Mouse (Mus musculus): ENCODE data around the gene Krt14. TPM values are rescaled to one million over a fixed set of nuclear protein-coding genes. Genes with fewer than 3 reads are reported as not detected.

Gene Krt14
- polyA plus RNA-seq, 1 experiment, result not detected

GRCm38 (mm10) chr11:100186736-100187135, 20.6 kb downstream of the Krt14 start:
- H3K4me1 ChIP-seq (ENCODE audit: control insufficient read depth, insufficient read depth, insufficient read length, low read length), result no peaks in the 10 kb centered on the region

GRCm38 (mm10) chr11:100181725-100182124, 25.6 kb downstream of the Krt14 start:
- Histone ChIP-seq H3K4me1 (ENCODE audit: control insufficient read depth, insufficient read depth, insufficient read length, low read length) (no peaks in the 10 kb centered on the region), H3K27ac (replicated peaks; ENCODE audit: low read depth, low read length) (no peak overlapping the region), H3K4me3 (ENCODE audit: insufficient read depth, low read depth, low read length) (no peak overlapping the region)

More at GRCm38 (mm10) chr11:100186736-100187135, 20.6 kb downstream of the Krt14 start:
- Histone ChIP-seq H3K4me3 (ENCODE audit: insufficient read depth, low read depth, low read length) (no peak overlapping the region), H3K27ac (replicated peaks; ENCODE audit: low read depth, low read length) (no peak overlapping the region)

- no peak overlapping the region for H3K27ac ChIP-seq (replicated peaks; ENCODE audit: low read depth, low read length)
- H3K4me1 ChIP-seq (ENCODE audit: control insufficient read depth, insufficient read depth, insufficient read length, low read length), result no peaks in the 10 kb centered on the region
- no peak overlapping the region for H3K4me3 ChIP-seq (ENCODE audit: insufficient read depth, low read depth, low read length)
Observed at GRCm38 (mm10) chr11:100179260-100179659, 28.1 kb downstream of the Krt14 start.

- no peaks in the 10 kb centered on the region for H3K4me1 ChIP-seq (ENCODE audit: control insufficient read depth, insufficient read depth, insufficient read length, low read length)
- no peak overlapping the region for H3K4me3 ChIP-seq (ENCODE audit: insufficient read depth, low read depth, low read length)
- no peak overlapping the region for H3K27ac ChIP-seq (replicated peaks; ENCODE audit: low read depth, low read length)
Observed at GRCm38 (mm10) chr11:100178307-100178706, 29.0 kb downstream of the Krt14 start.

GRCm38 (mm10) chr11:100176791-100177190, 30.6 kb downstream of the Krt14 start:
- no peak overlapping the region for H3K4me3 ChIP-seq (ENCODE audit: insufficient read depth, low read depth, low read length)
- H3K4me1 ChIP-seq (ENCODE audit: control insufficient read depth, insufficient read depth, insufficient read length, low read length), result no peaks in the 10 kb centered on the region
- H3K27ac ChIP-seq (replicated peaks; ENCODE audit: low read depth, low read length), result no peak overlapping the region

- Histone ChIP-seq H3K4me3 (ENCODE audit: insufficient read depth, low read depth, low read length) (no peak overlapping the region), H3K27ac (replicated peaks; ENCODE audit: low read depth, low read length) (no peak overlapping the region), H3K4me1 (ENCODE audit: control insufficient read depth, insufficient read depth, insufficient read length, low read length) (no peaks in the 10 kb centered on the region)
Observed at GRCm38 (mm10) chr11:100168765-100169762, 38.3 kb downstream of the Krt14 start.

- Histone ChIP-seq H3K4me1 (ENCODE audit: control insufficient read depth, insufficient read depth, insufficient read length, low read length) (no peaks in the 10 kb centered on the region), H3K27ac (replicated peaks; ENCODE audit: low read depth, low read length) (no peak overlapping the region), H3K4me3 (ENCODE audit: insufficient read depth, low read depth, low read length) (no peak overlapping the region)
Observed at GRCm38 (mm10) chr11:100168071-100168470, 39.3 kb downstream of the Krt14 start.

GRCm38 (mm10) chr11:100164392-100164791, 43.0 kb downstream of the Krt14 start:
- Histone ChIP-seq H3K27ac (replicated peaks; ENCODE audit: low read depth, low read length) (no peak overlapping the region), H3K4me1 (ENCODE audit: control insufficient read depth, insufficient read depth, insufficient read length, low read length) (no peaks in the 10 kb centered on the region), H3K4me3 (ENCODE audit: insufficient read depth, low read depth, low read length) (no peak overlapping the region)

- no peak overlapping the region for H3K4me3 ChIP-seq (ENCODE audit: insufficient read depth, low read depth, low read length)
- no peaks in the 10 kb centered on the region for H3K4me1 ChIP-seq (ENCODE audit: control insufficient read depth, insufficient read depth, insufficient read length, low read length)
- H3K27ac ChIP-seq (replicated peaks; ENCODE audit: low read depth, low read length), result no peak overlapping the region
Observed at GRCm38 (mm10) chr11:100157908-100158477, 49.4 kb downstream of the Krt14 start.

- H3K4me3 ChIP-seq (ENCODE audit: insufficient read depth, low read depth, low read length), result no peak overlapping the region
- H3K4me1 ChIP-seq (ENCODE audit: control insufficient read depth, insufficient read depth, insufficient read length, low read length), result no peaks in the 10 kb centered on the region
- no peak overlapping the region for H3K27ac ChIP-seq (replicated peaks; ENCODE audit: low read depth, low read length)
Observed at GRCm38 (mm10) chr11:100157331-100157730, 50.0 kb downstream of the Krt14 start.

GRCm38 (mm10) chr11:100155497-100156255, 51.7 kb downstream of the Krt14 start:
- Histone ChIP-seq H3K4me1 (ENCODE audit: control insufficient read depth, insufficient read depth, insufficient read length, low read length) (no peaks in the 10 kb centered on the region), H3K4me3 (ENCODE audit: insufficient read depth, low read depth, low read length) (no peak overlapping the region), H3K27ac (replicated peaks; ENCODE audit: low read depth, low read length) (no peak overlapping the region)

Other genes starting within 250 kb of the Krt14 start
- gene Krtap29-1, start 228.5 kb downstream of the Krt14 start, polyA plus RNA-seq (2012; ENCODE audit: insufficient read depth, insufficient read length, missing spikeins), result not detected in 2 replicates
- gene Krtap16-1, start 221.0 kb downstream of the Krt14 start, polyA plus RNA-seq (2012; ENCODE audit: insufficient read depth, insufficient read length, missing spikeins), result not detected in 2 replicates
- not detected in 2 replicates for gene Krtap17-1, start 213.6 kb downstream of the Krt14 start, polyA plus RNA-seq (2012; ENCODE audit: insufficient read depth, insufficient read length, missing spikeins)
- gene Krt33a, start 191.3 kb downstream of the Krt14 start, polyA plus RNA-seq (2012; ENCODE audit: insufficient read depth, insufficient read length, missing spikeins), result not detected in 2 replicates
- not detected in 2 replicates for gene Krt33b, start 177.7 kb downstream of the Krt14 start, polyA plus RNA-seq (2012; ENCODE audit: insufficient read depth, insufficient read length, missing spikeins)
- not detected in 2 replicates for gene Krt34, start 166.0 kb downstream of the Krt14 start, polyA plus RNA-seq (2012; ENCODE audit: insufficient read depth, insufficient read length, missing spikeins)
- not detected in 2 replicates for gene Krt31, start 157.0 kb downstream of the Krt14 start, polyA plus RNA-seq (2012; ENCODE audit: insufficient read depth, insufficient read length, missing spikeins)
- gene Krt32, start 119.3 kb downstream of the Krt14 start, polyA plus RNA-seq (2012; ENCODE audit: insufficient read depth, insufficient read length, missing spikeins), result not detected in 2 replicates
- not detected in 2 replicates for gene Krt35, start 111.3 kb downstream of the Krt14 start, polyA plus RNA-seq (2012; ENCODE audit: insufficient read depth, insufficient read length, missing spikeins)
- gene Krt36, start 101.9 kb downstream of the Krt14 start, polyA plus RNA-seq (2012; ENCODE audit: insufficient read depth, insufficient read length, missing spikeins), result 1.4 TPM in 2 replicates
- not detected in 2 replicates for gene Krt13, start 86.0 kb downstream of the Krt14 start, polyA plus RNA-seq (2012; ENCODE audit: insufficient read depth, insufficient read length, missing spikeins)
- gene Krt15, start 71.6 kb downstream of the Krt14 start, polyA plus RNA-seq (2012; ENCODE audit: insufficient read depth, insufficient read length, missing spikeins), result 0.67 and 2.4 TPM in 2 replicates
- gene Krt19, start 58.9 kb downstream of the Krt14 start, polyA plus RNA-seq (2012; ENCODE audit: insufficient read depth, insufficient read length, missing spikeins), result 0.87 TPM in 1 of 2 replicates, not detected in the other
- not detected in 2 replicates for gene Krt9, start 14.3 kb downstream of the Krt14 start, polyA plus RNA-seq (2012; ENCODE audit: insufficient read depth, insufficient read length, missing spikeins)
- gene Krt16, start 41.4 kb upstream of the Krt14 start, polyA plus RNA-seq (2012; ENCODE audit: insufficient read depth, insufficient read length, missing spikeins), result not detected in 2 replicates
- gene Krt17, start 53.5 kb upstream of the Krt14 start, polyA plus RNA-seq (2012; ENCODE audit: insufficient read depth, insufficient read length, missing spikeins), result not detected in 2 replicates
- gene Krt42, start 62.3 kb upstream of the Krt14 start, polyA plus RNA-seq (2012; ENCODE audit: insufficient read depth, insufficient read length, missing spikeins), result not detected in 2 replicates
- gene Eif1, start 112.3 kb upstream of the Krt14 start, polyA plus RNA-seq (2012; ENCODE audit: insufficient read depth, insufficient read length, missing spikeins), result 1,185 and 1,317 TPM in 2 replicates
- not detected in 2 replicates for gene Gast, start 126.9 kb upstream of the Krt14 start, polyA plus RNA-seq (2012; ENCODE audit: insufficient read depth, insufficient read length, missing spikeins)
- gene Hap1, start 148.6 kb upstream of the Krt14 start, polyA plus RNA-seq (2012; ENCODE audit: insufficient read depth, insufficient read length, missing spikeins), result not detected in 2 replicates
- 24.9 and 31.0 TPM in 2 replicates for gene Jup, start 190.2 kb upstream of the Krt14 start, polyA plus RNA-seq (2012; ENCODE audit: insufficient read depth, insufficient read length, missing spikeins)
- gene P3h4, start 207.3 kb upstream of the Krt14 start, polyA plus RNA-seq (2012; ENCODE audit: insufficient read depth, insufficient read length, missing spikeins), result 5.7 and 9.8 TPM in 2 replicates
- 1.7 and 3.3 TPM in 2 replicates for gene Fkbp10, start 208.1 kb upstream of the Krt14 start, polyA plus RNA-seq (2012; ENCODE audit: insufficient read depth, insufficient read length, missing spikeins)
- 14.7 and 16.3 TPM in 2 replicates for gene Nt5c3b, start 234.3 kb upstream of the Krt14 start, polyA plus RNA-seq (2012; ENCODE audit: insufficient read depth, insufficient read length, missing spikeins)
- not detected in 2 replicates for gene Klhl10, start 234.4 kb upstream of the Krt14 start, polyA plus RNA-seq (2012; ENCODE audit: insufficient read depth, insufficient read length, missing spikeins)